Mouse (Mus musculus) forebrain, embryonic 14.5 days (tissue): Measurements from ENCODE around the gene Lmbr1l. TPM values are rescaled to one million over a fixed set of nuclear protein-coding genes. Genes with fewer than 3 reads are reported as not detected.

Experiments used
- ATAC-seq: fragments of 200-750 bp; cut with Nextera tagmentation; 2 replicates; pipeline ENCODE4 v1.8.0; 2017; ENCODE audit warnings: mild to moderate bottlenecking, moderate library complexity
- DNase-seq: peaks from one replicate; pipeline ENCODE4 v3.0.0-alpha.2; 2015; ENCODE audit warnings: low spot score
- H3K27ac ChIP-seq: fragments of 300-500 bp; sonication (generic); 2 replicates; pipeline ENCODE4 v1.5.1; 2014; ENCODE audit warnings: low read depth, mild to moderate bottlenecking, control low read depth, low read length, moderate library complexity
- H3K27me3 ChIP-seq: fragments of 300-500 bp; sonication (generic); replicated peaks from 2 replicates; pipeline ENCODE4 v1.6.1; 2014; ENCODE audit warnings: low read length, control low read depth, mixed read lengths; ENCODE audit not compliant: control insufficient read depth, insufficient read depth
- H3K36me3 ChIP-seq: fragments of 300-500 bp; sonication (generic); 2 replicates; pipeline ENCODE4 v1.6.1; 2014; ENCODE audit warnings: low read length, control low read depth; ENCODE audit not compliant: control insufficient read depth, insufficient read depth
- H3K4me1 ChIP-seq: fragments of 300-500 bp; sonication (generic); 2 replicates; pipeline ENCODE4 v1.6.1; 2014; ENCODE audit warnings: antibody characterized with exemption, low read length, control low read depth; ENCODE audit not compliant: control insufficient read depth, insufficient read depth
- H3K4me2 ChIP-seq: fragments of 300-500 bp; sonication (generic); 2 replicates; pipeline ENCODE4 v1.6.1; 2014; ENCODE audit warnings: mild to moderate bottlenecking, control low read depth, low read length
- H3K4me3 ChIP-seq: fragments of 300-500 bp; sonication (generic); 2 replicates; pipeline ENCODE4 v1.5.1; 2014; ENCODE audit warnings: low read depth, low read length, control low read depth
- H3K9ac ChIP-seq: fragments of 300-500 bp; sonication (generic); 2 replicates; pipeline ENCODE4 v1.6.1; 2014; ENCODE audit warnings: mild to moderate bottlenecking, low read length, control low read depth, moderate library complexity
- H3K9me3 ChIP-seq: fragments of 300-500 bp; sonication (generic); replicated peaks from 2 replicates; pipeline ENCODE4 v1.6.1; 2016; ENCODE audit warnings: low read length, control low read depth, mixed read lengths; ENCODE audit not compliant: control insufficient read depth
- WGBS: fragments of 180-500 bp; shearing (Covaris S2); extraction: QIAGEN DNeasy Blood & Tissue Kit; methylation state at CpG from one replicate; pipeline ENCODE4 v1.1.7; 2014; 5-methylcytosine and 5-hydroxymethylcytosine counted together
- polyA plus RNA-seq: library from polyadenylated mRNA; unstranded; fragments of >200 nt; fragmentation: Nextera tagmentation; extraction: Ambion mirVana; gene quantifications from 2 replicates; pipeline ENCODE4 v1.2.1, GENCODE M21; 2014

The Lmbr1l gene
- polyA plus RNA-seq, 1 experiment from 2014 or later = 10.9 TPM

DNA sequence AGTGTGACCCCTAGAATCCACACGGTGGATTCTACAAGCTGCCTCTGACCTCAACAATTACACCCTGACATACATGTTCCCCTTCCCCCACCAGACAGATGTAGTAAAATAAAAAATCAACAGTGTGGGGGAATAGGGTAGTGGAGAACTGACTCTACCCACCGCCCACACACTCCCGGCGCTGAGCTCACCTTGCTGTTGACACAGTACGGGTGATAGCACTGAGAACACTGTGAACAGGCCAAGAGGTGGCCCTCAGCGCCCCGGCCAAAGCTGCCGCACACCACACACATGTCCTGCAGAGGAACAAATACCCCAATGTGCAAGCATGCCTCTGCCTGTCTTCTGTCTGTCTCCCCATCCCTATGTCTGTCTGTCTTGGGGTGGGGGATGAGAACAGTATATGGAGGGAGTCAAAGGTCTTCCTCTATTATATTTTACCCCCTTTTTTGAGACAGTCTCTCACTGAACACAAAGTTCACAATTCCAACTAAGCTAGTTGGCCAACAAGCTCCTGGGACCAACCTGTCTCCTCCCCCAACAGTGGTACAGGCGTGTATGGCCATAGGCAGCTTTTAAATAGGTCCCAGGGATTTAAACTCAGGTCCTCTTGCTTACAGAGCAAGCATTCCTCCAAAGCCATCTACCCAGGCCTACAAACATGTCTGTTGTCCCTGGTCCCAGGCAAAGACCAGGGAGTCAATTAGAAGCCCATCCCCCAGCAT is 58.5 kb downstream of the Lmbr1l start:
- WGBS = 87% methylated on average over 9 of the region's 9 CpGs
- DNase-seq (no peak), ATAC-seq (no peak)
- Histone ChIP-seq H3K36me3 (peaks cover 100% of the 10 kb centered on the region), H3K9ac (no peak overlapping the region), H3K4me2 (no peak overlapping the region), H3K4me3 (no peak overlapping the region), H3K27ac (no peak overlapping the region), H3K9me3 (no peaks in the 10 kb centered on the region), H3K4me1 (no peaks in the 10 kb centered on the region), H3K27me3 (no peaks in the 10 kb centered on the region)

DNA sequence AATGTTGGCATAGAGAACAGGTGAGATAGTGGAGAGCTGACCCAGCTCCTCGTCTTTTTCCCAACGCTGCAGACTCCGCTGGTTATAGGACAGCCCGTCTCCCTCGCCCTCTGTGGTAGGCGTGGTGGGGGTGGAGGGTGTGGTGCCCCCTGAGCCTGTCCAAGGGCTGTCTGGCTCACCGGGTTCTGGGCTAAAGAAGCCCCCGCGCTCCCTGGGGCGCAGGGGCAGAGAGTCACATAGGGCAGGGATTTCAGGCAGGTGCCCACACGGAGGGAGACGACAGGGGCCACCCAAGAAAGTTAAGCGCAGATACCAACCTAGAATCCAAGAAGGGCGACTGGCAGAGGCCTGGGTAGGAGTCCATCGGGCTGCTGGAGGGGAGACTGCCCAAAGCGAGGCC is 63.8 kb downstream of the Lmbr1l start:
- no peaks in the 10 kb centered on the region for H3K9me3 ChIP-seq
- H3K4me1 ChIP-seq = no peaks in the 10 kb centered on the region
- no peak overlapping the region for H3K27ac ChIP-seq
- H3K36me3 ChIP-seq = peaks cover 100% of the 10 kb centered on the region
- H3K9ac ChIP-seq = no peak overlapping the region
- H3K27me3 ChIP-seq = no peaks in the 10 kb centered on the region
- 94% methylated on average over 16 of the region's 16 CpGs for WGBS
- ATAC-seq (no peak), DNase-seq (no peak)
- H3K4me2 ChIP-seq = no peak overlapping the region
- H3K4me3 ChIP-seq = no peak overlapping the region

Other genes with a start within 250 kb of the Lmbr1l start
- gene Rnd1, start 240.8 kb downstream of the Lmbr1l start, polyA plus RNA-seq = 6.3 and 6.8 TPM in 2 replicates
- 3.2 and 3.3 TPM in 2 replicates for gene Ccdc65, start 210.0 kb downstream of the Lmbr1l start, polyA plus RNA-seq
- 2.6 and 3.8 TPM in 2 replicates for gene Fkbp11, start 190.0 kb downstream of the Lmbr1l start, polyA plus RNA-seq
- gene Arf3, start 155.0 kb downstream of the Lmbr1l start, polyA plus RNA-seq = 31.7 and 41.4 TPM in 2 replicates
- not detected in 2 replicates for gene Wnt10b, start 140.1 kb downstream of the Lmbr1l start, polyA plus RNA-seq
- gene Wnt1, start 128.4 kb downstream of the Lmbr1l start, polyA plus RNA-seq = 0.56 TPM in 1 of 2 replicates, not detected in the other
- 0.33 and 0.57 TPM in 2 replicates for gene Ddn, start 108.7 kb downstream of the Lmbr1l start, polyA plus RNA-seq
- gene Prkag1, start 86.7 kb downstream of the Lmbr1l start, polyA plus RNA-seq = 82.1 and 87.3 TPM in 2 replicates
- 8.0 and 12.2 TPM in 2 replicates for gene Kmt2d, start 47.0 kb downstream of the Lmbr1l start, polyA plus RNA-seq
- 30.3 and 33.5 TPM in 2 replicates for gene Rhebl1, start 23.7 kb downstream of the Lmbr1l start, polyA plus RNA-seq
- gene Dhh, start 19.7 kb downstream of the Lmbr1l start, polyA plus RNA-seq = 0.18 and 0.36 TPM in 2 replicates
- gene Tuba1b, start 16.3 kb upstream of the Lmbr1l start, polyA plus RNA-seq = 1,499 and 1,719 TPM in 2 replicates
- not detected in 2 replicates for gene Gm49450, start 35.3 kb upstream of the Lmbr1l start, polyA plus RNA-seq
- gene Tuba1a, start 35.5 kb upstream of the Lmbr1l start, polyA plus RNA-seq = 18,182 and 18,289 TPM in 2 replicates
- 56.7 and 93.1 TPM in 2 replicates for gene Tuba1c, start 111.7 kb upstream of the Lmbr1l start, polyA plus RNA-seq
- 0.84 and 1.0 TPM in 2 replicates for gene Prph, start 136.9 kb upstream of the Lmbr1l start, polyA plus RNA-seq
- gene Troap, start 156.3 kb upstream of the Lmbr1l start, polyA plus RNA-seq = 11.0 and 13.6 TPM in 2 replicates
- not detected in 2 replicates for gene C1ql4, start 169.6 kb upstream of the Lmbr1l start, polyA plus RNA-seq
- 0.14 and 0.36 TPM in 2 replicates for gene Dnajc22, start 174.9 kb upstream of the Lmbr1l start, polyA plus RNA-seq
- 38.6 and 39.0 TPM in 2 replicates for gene Spats2, start 207.7 kb upstream of the Lmbr1l start, polyA plus RNA-seq